Mouse (Mus musculus): ENCODE measurements around the gene Ddx17. TPM values are rescaled to one million over a fixed set of nuclear protein-coding genes. Genes with fewer than 3 reads are reported as not detected.
A peak's percentile ranks its signal among the peaks of the same experiment; 100 is the strongest.

Gene Ddx17
- polyA plus RNA-seq, 1 experiment from 2014 or later, result 60.1 TPM

DNA sequence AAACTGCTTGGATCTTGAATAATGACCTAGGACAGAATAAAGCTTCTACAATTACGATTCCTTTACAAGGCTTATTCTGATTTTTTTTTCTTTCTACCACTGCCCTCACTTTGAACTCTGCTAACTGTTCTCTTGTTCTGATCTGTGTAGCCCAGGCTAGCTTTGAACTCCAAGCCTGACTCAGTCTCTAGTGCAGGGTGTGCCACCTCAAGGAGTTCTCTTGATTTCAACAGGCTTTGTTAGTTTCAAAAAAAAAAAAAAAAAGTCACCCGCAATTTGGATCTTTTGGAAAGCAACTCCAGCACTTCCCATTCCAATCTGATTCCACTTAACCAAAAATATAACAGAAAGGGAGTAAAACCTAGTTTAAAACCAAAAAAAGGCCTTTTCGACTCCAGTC, 1.0 kb downstream of the Ddx17 start:
- peak overlapping the region; percentile 97 for H3K27ac ChIP-seq (replicated peaks)
- H3K27me3 ChIP-seq, result no peaks in the 10 kb centered on the region
- ATAC-seq (replicated peaks), result no peak
- H3K36me3 ChIP-seq, result peaks cover 38% of the 10 kb centered on the region
- WGBS, result 2% methylated on average over 3 of the region's 3 CpGs
- H3K4me2 ChIP-seq (replicated peaks), result peak overlapping the region; percentile 65
- H3K4me3 ChIP-seq, result peak overlapping the region; percentile 89
- H3K4me1 ChIP-seq, result peaks cover 36% of the 10 kb centered on the region
- H3K9me3 ChIP-seq, result no peaks in the 10 kb centered on the region
- peak overlapping the region; percentile 92 for H3K9ac ChIP-seq (replicated peaks)

DNA sequence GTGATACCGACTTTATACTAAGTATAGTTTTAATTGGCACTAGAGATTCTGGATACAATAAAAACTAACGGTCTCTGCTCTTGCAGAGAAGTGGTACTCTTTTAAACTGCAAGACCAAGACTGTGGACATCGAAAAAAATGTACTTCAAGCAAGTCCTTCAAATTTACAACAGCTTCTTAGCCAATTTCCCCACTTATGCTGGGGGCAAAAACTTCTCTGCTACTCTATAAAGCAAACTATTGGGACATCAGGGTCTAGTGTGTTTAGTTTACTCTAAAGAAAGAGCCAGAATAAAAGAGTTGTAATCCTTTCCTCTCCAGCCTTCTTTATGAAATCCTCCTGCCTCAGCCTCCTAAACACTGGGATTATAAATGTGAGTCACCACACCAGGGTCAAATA, 2.6 kb downstream of the Ddx17 start:
- Histone ChIP-seq H3K4me3 (peak overlapping the region; percentile 89), H3K27ac (replicated peaks) (no peak overlapping the region), H3K4me2 (replicated peaks) (peak overlapping the region; percentile 65), H3K9me3 (no peaks in the 10 kb centered on the region), H3K4me1 (peaks cover 43% of the 10 kb centered on the region), H3K27me3 (no peaks in the 10 kb centered on the region), H3K36me3 (peaks cover 53% of the 10 kb centered on the region), H3K9ac (replicated peaks) (no peak overlapping the region)
- no peak for ATAC-seq (replicated peaks)
- WGBS, result 91% methylated on average over 3 of the region's 3 CpGs

- Histone ChIP-seq H3K9ac (replicated peaks) (no peak overlapping the region), H3K4me1 (0 out of 2 replicates have a peak, but pooled peaks cover 4% of the 10 kb centered on the region), H3K9me3 (no peaks in the 10 kb centered on the region), H3K27ac (replicated peaks) (no peak overlapping the region), H3K4me3 (no peak overlapping the region), H3K36me3 (peaks cover 97% of the 10 kb centered on the region), H3K4me2 (replicated peaks) (no peak overlapping the region), H3K27me3 (no peaks in the 10 kb centered on the region)
- 90% methylated on average over 3 of the region's 3 CpGs for WGBS
- no peak for ATAC-seq (replicated peaks)
These were observed 12.7 kb downstream of the Ddx17 start for GRCm38 (mm10) chr15:79533796-79534195.

GRCm38 (mm10) chr15:79529935-79530334, 16.6 kb downstream of the Ddx17 start:
- H3K4me2 ChIP-seq (replicated peaks), result no peak overlapping the region
- H3K27ac ChIP-seq (replicated peaks), result no peak overlapping the region
- WGBS, result 85% methylated on average over 7 of the region's 7 CpGs
- H3K9me3 ChIP-seq, result no peaks in the 10 kb centered on the region
- no peak overlapping the region for H3K4me3 ChIP-seq
- no peaks in the 10 kb centered on the region for H3K27me3 ChIP-seq
- H3K4me1 ChIP-seq, result no peaks in the 10 kb centered on the region
- ATAC-seq (replicated peaks), result 0 out of 2 replicates have a peak, but pooled peaks have one; percentile 21
- H3K9ac ChIP-seq (replicated peaks), result no peak overlapping the region
- peaks cover 87% of the 10 kb centered on the region for H3K36me3 ChIP-seq

- WGBS, result 70% methylated on average over 5 of the region's 5 CpGs
- H3K27me3 ChIP-seq, result no peaks in the 10 kb centered on the region
- H3K9ac ChIP-seq (replicated peaks), result no peak overlapping the region
- ATAC-seq (replicated peaks), result no peak
- no peaks in the 10 kb centered on the region for H3K9me3 ChIP-seq
- H3K27ac ChIP-seq (replicated peaks), result peak overlapping the region; percentile 31; the same call in 1 of the 2 replicates
- no peaks in the 10 kb centered on the region for H3K4me1 ChIP-seq
- no peak overlapping the region for H3K4me2 ChIP-seq (replicated peaks)
- H3K4me3 ChIP-seq, result no peak overlapping the region
- H3K36me3 ChIP-seq, result peaks cover 70% of the 10 kb centered on the region
These were observed 18.4 kb downstream of the Ddx17 start for GRCm38 (mm10) chr15:79527991-79528639.

DNA sequence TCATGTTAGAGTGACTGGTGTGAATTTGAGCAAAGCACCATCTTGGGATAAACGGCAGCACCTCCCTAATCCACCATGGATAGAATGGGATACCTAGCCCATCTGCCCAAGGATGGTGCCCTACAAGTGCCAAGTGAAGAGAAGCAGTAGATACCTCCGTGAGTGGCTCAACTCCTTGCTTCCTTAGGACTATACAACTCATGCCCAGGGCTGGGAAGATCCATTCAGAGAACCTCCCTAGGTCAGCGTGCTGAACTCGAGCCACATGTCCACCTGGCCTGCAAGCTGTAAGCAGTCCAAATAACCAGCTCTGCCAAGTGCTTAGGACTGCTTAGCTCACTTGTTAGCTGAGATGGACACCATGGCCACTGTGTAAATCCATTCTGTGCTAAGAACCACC, 19.3 kb downstream of the Ddx17 start:
- 82% methylated on average over 4 of the region's 4 CpGs for WGBS
- no peaks in the 10 kb centered on the region for H3K27me3 ChIP-seq
- H3K9me3 ChIP-seq, result no peaks in the 10 kb centered on the region
- H3K9ac ChIP-seq (replicated peaks), result no peak overlapping the region
- H3K36me3 ChIP-seq, result peaks cover 62% of the 10 kb centered on the region
- H3K4me3 ChIP-seq, result no peak overlapping the region
- no peak overlapping the region for H3K4me2 ChIP-seq (replicated peaks)
- ATAC-seq (replicated peaks), result no peak; the same call in 1 of the 2 replicates
- H3K27ac ChIP-seq (replicated peaks), result no peak overlapping the region
- H3K4me1 ChIP-seq, result no peaks in the 10 kb centered on the region

DNA sequence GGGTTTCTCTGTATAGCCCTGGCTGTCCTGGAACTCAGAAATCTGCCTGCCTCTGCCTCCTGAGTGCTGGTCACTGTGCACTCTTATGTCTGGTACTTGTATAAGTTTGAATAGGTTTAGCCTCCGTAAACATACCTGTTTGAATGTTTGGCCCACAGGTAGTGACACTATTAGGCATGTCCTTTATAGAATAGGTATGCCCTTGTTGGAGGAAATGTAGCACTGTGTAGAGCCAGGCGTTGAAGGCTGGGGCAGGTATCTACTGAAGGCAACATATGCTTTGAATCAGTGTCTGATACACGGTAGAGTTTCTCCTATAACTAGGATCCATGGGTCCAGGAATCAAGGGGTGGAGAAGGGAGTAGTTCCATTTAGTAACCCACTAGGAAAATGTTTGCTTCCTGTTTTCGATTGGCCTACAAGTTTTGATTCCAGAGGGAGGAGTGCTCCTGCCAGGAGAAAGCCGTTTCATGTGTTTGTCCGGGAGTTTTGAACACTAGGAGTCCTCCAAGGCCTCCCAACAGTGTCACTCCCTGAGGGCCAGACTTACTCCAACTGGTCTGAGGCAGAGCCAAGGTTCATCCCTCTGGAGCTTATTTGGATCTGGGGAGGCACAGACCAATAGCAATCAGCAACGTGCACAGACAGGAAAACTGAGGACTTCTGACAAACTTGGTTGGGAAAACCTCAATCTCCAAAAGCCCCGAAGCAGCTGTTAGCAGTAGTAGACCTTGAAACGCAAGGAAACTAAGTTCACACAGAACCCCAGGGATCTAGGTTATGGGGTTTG, 20.4 kb downstream of the Ddx17 start:
- peaks cover 52% of the 10 kb centered on the region for H3K36me3 ChIP-seq
- H3K27ac ChIP-seq (replicated peaks), result 0 out of 2 replicates have a peak overlapping the region, but pooled peaks have one; percentile 8

GRCm38 (mm10) chr15:79525564-79525963, 21.0 kb downstream of the Ddx17 start:
- no peaks in the 10 kb centered on the region for H3K4me1 ChIP-seq
- WGBS, result 83% methylated on average over 5 of the region's 5 CpGs
- no peak overlapping the region for H3K4me3 ChIP-seq
- ATAC-seq (replicated peaks), result no peak
- H3K36me3 ChIP-seq, result peaks cover 46% of the 10 kb centered on the region
- H3K4me2 ChIP-seq (replicated peaks), result no peak overlapping the region
- H3K27ac ChIP-seq (replicated peaks), result no peak overlapping the region
- H3K27me3 ChIP-seq, result no peaks in the 10 kb centered on the region
- H3K9me3 ChIP-seq, result no peaks in the 10 kb centered on the region
- no peak overlapping the region for H3K9ac ChIP-seq (replicated peaks)

More for the DNA sequence above, 20.4 kb downstream of the Ddx17 start:
- Histone ChIP-seq H3K4me2 (replicated peaks) (no peak overlapping the region), H3K9me3 (no peaks in the 10 kb centered on the region), H3K27me3 (no peaks in the 10 kb centered on the region), H3K9ac (replicated peaks) (no peak overlapping the region), H3K4me3 (no peak overlapping the region), H3K4me1 (no peaks in the 10 kb centered on the region)
- 67% methylated on average over 9 of the region's 9 CpGs for WGBS
- no peak for ATAC-seq (replicated peaks)

DNA sequence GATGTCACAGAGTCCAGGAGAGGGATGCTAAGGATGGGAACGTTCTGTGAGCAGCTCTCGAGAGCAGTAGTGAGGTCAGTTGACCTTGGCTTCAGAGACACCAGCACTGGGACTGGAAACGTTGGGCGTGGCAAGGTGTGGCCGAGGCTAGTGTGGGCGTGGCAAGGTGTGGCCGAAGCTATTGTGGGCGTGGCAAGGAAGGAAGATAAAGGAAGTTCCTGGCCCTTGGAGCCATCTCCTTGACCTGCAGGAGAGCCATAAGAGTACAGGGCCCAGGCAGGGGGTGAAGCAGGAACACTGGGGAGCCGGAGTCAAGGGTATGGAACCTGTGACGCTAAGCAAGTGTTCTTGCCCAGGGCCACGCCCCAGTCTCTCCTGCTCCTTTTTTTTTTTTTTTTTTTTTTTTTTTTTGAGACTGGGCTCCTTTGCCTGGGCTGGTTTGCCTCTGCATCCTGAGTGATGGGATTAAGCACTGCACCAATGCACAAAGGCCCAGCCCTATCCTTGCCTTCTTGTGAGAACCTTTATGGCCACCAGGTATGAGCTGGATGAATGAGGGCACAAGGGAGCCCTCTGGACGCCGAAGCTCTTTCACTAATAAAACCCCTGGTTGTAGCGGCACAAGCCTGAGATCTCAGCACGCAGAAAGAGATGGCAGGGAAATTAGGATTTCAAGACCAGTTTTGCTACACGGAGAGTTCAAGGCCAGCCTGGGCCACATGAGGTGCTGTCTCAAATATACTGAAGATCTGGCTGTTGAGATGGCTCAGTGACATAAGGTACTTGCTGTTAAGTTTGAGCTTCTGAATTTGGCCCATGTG, 26.9 kb downstream of the Ddx17 start:
- H3K27me3 ChIP-seq, result peaks cover 30% of the 10 kb centered on the region
- no peaks in the 10 kb centered on the region for H3K36me3 ChIP-seq
- H3K4me3 ChIP-seq, result no peak overlapping the region
- H3K27ac ChIP-seq (replicated peaks), result no peak overlapping the region
- H3K4me1 ChIP-seq, result peaks cover 12% of the 10 kb centered on the region
- no peak for ATAC-seq (replicated peaks)
- no peak overlapping the region for H3K9ac ChIP-seq (replicated peaks)
- no peak overlapping the region for H3K4me2 ChIP-seq (replicated peaks)
- WGBS, result 49% methylated on average over 16 of the region's 16 CpGs
- no peaks in the 10 kb centered on the region for H3K9me3 ChIP-seq

DNA sequence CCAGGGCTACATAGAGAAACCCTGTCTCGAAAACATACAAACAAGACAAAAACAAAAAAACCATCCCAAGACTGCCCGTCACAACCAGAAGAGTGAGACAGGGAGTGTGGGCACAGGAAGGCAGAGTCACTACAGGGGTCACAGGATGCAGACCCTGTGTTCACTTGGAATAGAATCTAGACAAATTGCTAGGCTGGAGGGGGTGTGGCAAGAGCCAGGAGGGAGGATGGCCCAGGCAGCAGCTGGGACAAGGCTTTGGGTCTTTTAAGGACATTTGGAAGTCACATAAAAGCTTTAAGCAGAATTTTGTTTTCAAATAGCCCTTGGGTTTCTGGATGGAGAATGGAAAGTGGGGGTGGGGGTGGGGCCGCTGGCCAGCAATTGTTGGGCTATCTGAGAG, 28.0 kb downstream of the Ddx17 start:
- Histone ChIP-seq H3K36me3 (no peaks in the 10 kb centered on the region), H3K4me1 (peaks cover 12% of the 10 kb centered on the region), H3K27ac (replicated peaks) (no peak overlapping the region), H3K9ac (replicated peaks) (no peak overlapping the region), H3K4me3 (no peak overlapping the region), H3K9me3 (no peaks in the 10 kb centered on the region), H3K4me2 (replicated peaks) (no peak overlapping the region), H3K27me3 (peaks cover 41% of the 10 kb centered on the region)
- 85% methylated on average over 3 of the region's 3 CpGs for WGBS
- no peak for ATAC-seq (replicated peaks)

DNA sequence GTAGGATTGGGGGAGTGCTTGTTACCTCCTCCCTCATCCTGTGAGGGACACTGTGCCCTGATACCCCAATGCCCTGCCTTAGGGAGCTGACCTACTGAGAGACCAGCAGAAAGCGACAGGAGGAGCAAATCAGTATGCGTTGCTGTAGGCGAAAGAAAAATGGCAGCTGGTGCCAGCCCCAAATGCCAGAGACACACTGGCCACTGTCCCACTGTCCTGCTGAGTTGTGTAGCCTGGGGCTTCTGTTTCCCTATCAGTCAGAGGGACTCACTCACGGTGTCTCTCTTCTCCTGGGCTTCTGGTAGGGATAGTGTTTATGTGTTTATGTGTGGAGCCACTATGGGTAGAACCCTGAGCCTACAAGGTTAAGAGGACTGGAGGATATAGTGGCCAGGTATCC, 28.8 kb downstream of the Ddx17 start:
- ATAC-seq (replicated peaks), result no peak
- no peak overlapping the region for H3K4me2 ChIP-seq (replicated peaks)
- H3K9me3 ChIP-seq, result no peaks in the 10 kb centered on the region
- H3K9ac ChIP-seq (replicated peaks), result no peak overlapping the region
- peaks cover 45% of the 10 kb centered on the region for H3K27me3 ChIP-seq
- 62% methylated on average over 4 of the region's 4 CpGs for WGBS
- H3K4me1 ChIP-seq, result peaks cover 12% of the 10 kb centered on the region
- H3K4me3 ChIP-seq, result no peak overlapping the region
- H3K36me3 ChIP-seq, result no peaks in the 10 kb centered on the region
- no peak overlapping the region for H3K27ac ChIP-seq (replicated peaks)

Data from forebrain, embryonic 15.5 days (tissue).